Mouse (Mus musculus) liver, adult 2 months (tissue): Measurements from ENCODE around the gene Srm. TPM values are rescaled to one million over a fixed set of nuclear protein-coding genes. Genes with fewer than 3 reads are reported as not detected.

Source experiments
- DNase-seq: peaks from one replicate; pipeline ENCODE4 v3.0.0-alpha.2; 2011; ENCODE audit warnings: low read depth, low spot score; ENCODE audit errors: extremely low read depth
- H3K27ac ChIP-seq: fragments of 200-500 bp; replicated peaks from 2 replicates; pipeline ENCODE4 v1.5.1; 2012; ENCODE audit warnings: low read depth, mild to moderate bottlenecking, control low read depth, inconsistent platforms, low read length; ENCODE audit not compliant: insufficient read depth
- H3K27me3 ChIP-seq: fragments of 200-500 bp; 2 replicates; pipeline ENCODE4 v1.6.1; 2012; ENCODE audit warnings: mild to moderate bottlenecking, moderate library complexity, low read length, inconsistent platforms; ENCODE audit not compliant: control insufficient read depth, insufficient read depth
- H3K36me3 ChIP-seq: fragments of 200-500 bp; 2 replicates; pipeline ENCODE4 v1.6.1; 2012; ENCODE audit warnings: low read length, inconsistent platforms; ENCODE audit not compliant: control insufficient read depth, insufficient read depth
- H3K4me1 ChIP-seq: fragments of 200-500 bp; 2 replicates; pipeline ENCODE4 v1.6.1; 2011; ENCODE audit warnings: low read length; ENCODE audit not compliant: control insufficient read depth, insufficient read depth
- H3K4me3 ChIP-seq: fragments of 200-500 bp; 2 replicates; pipeline ENCODE4 v1.5.1; 2011; ENCODE audit warnings: low read depth, mild to moderate bottlenecking, control low read depth, low read length, moderate library complexity; ENCODE audit not compliant: insufficient read depth
- H3K79me2 ChIP-seq: fragments of 200-500 bp; 2 replicates; pipeline ENCODE4 v1.6.1; 2012; ENCODE audit warnings: inconsistent platforms, mild to moderate bottlenecking, low read length, moderate library complexity; ENCODE audit not compliant: control insufficient read depth, insufficient read depth
- H3K9ac ChIP-seq: fragments of 200-500 bp; 2 replicates; pipeline ENCODE4 v1.6.1; 2012; ENCODE audit warnings: low read depth, mild to moderate bottlenecking, control low read depth, inconsistent platforms, low read length
- CTCF ChIP-seq: fragments of 200-500 bp; IDR thresholded peaks from 2 replicates; pipeline ENCODE4 v1.5.1; 2011; ENCODE audit warnings: low read depth, low read length, control low read depth
- POLR2A ChIP-seq: fragments of 200-500 bp; IDR thresholded peaks from 2 replicates; pipeline ENCODE4 v1.6.1; 2011; ENCODE audit warnings: low read length, control low read depth; ENCODE audit not compliant: insufficient read depth; ENCODE audit errors: extremely low read depth
- WGBS: fragments of 180-500 bp; shearing (Covaris S2); methylation state at CpG from one replicate; pipeline ENCODE4 v1.1.7; 2018; 5-methylcytosine and 5-hydroxymethylcytosine counted together
- polyA plus RNA-seq: library from polyadenylated mRNA; depleted of rRNA; stranded (reverse); fragments of >200 nt; gene quantifications from 2 replicates; pipeline ENCODE4 v1.2.3, GENCODE M21; 2012
- total RNA-seq: library from RNA; depleted of rRNA; stranded (reverse); fragments of >200 nt; gene quantifications from 2 replicates; pipeline ENCODE4 v1.2.3, GENCODE M21; 2014

Gene Srm
- total and polyA plus RNA-seq, 2 experiments, result 11.1 to 39.5 TPM

GRCm38 (mm10) chr4:148593996-148594395 lies 2.7 kb downstream of the Srm start:
- no peak for DNase-seq
- Histone ChIP-seq H3K9ac (no peak overlapping the region), H3K4me3 (no peak overlapping the region), H3K4me1 (peaks cover 10% of the 10 kb centered on the region), H3K79me2 (peaks cover 9% of the 10 kb centered on the region; the same call in 1 of the 2 replicates), H3K27ac (no peak overlapping the region), H3K36me3 (peaks cover 21% of the 10 kb centered on the region; the same call in 1 of the 2 replicates), H3K27me3 (no peaks in the 10 kb centered on the region)
- TF ChIP-seq CTCF, result no peak
- no peak for TF ChIP-seq POLR2A
- 96% methylated on average over 11 of the region's 11 CpGs for WGBS

- TF ChIP-seq POLR2A (no peak), CTCF (no peak)
- H3K27ac ChIP-seq, result no peak overlapping the region
- H3K27me3 ChIP-seq, result no peaks in the 10 kb centered on the region
- peaks cover 9% of the 10 kb centered on the region; the same call in 1 of the 2 replicates for H3K79me2 ChIP-seq
- 90% methylated on average over 6 of the region's 6 CpGs for WGBS
- H3K4me3 ChIP-seq, result no peak overlapping the region
- peaks cover 15% of the 10 kb centered on the region for H3K4me1 ChIP-seq
- peaks cover 21% of the 10 kb centered on the region; the same call in 1 of the 2 replicates for H3K36me3 ChIP-seq
- no peak overlapping the region for H3K9ac ChIP-seq
- no peak for DNase-seq
Observed at GRCm38 (mm10) chr4:148595916-148596315, 4.6 kb downstream of the Srm start.

- H3K27ac ChIP-seq, result no peak overlapping the region
- peaks cover 21% of the 10 kb centered on the region; the same call in 1 of the 2 replicates for H3K36me3 ChIP-seq
- peaks cover 5% of the 10 kb centered on the region; the same call in 1 of the 2 replicates for H3K79me2 ChIP-seq
- no peaks in the 10 kb centered on the region for H3K27me3 ChIP-seq
- TF ChIP-seq POLR2A, result no peak
- no peak overlapping the region for H3K4me3 ChIP-seq
- DNase-seq, result no peak
- 96% methylated on average over 3 of the region's 3 CpGs for WGBS
- no peak overlapping the region for H3K9ac ChIP-seq
- H3K4me1 ChIP-seq, result peaks cover 18% of the 10 kb centered on the region
Observed at GRCm38 (mm10) chr4:148596731-148597130, 5.4 kb downstream of the Srm start.

GRCm38 (mm10) chr4:148598826-148599225 lies 7.5 kb downstream of the Srm start:
- no peaks in the 10 kb centered on the region for H3K27me3 ChIP-seq

GRCm38 (mm10) chr4:148600316-148600715 lies 9.0 kb downstream of the Srm start:
- Histone ChIP-seq H3K27me3 (no peaks in the 10 kb centered on the region), H3K79me2 (peaks cover 4% of the 10 kb centered on the region; the same call in 1 of the 2 replicates), H3K4me3 (no peak overlapping the region), H3K9ac (no peak overlapping the region), H3K36me3 (peaks cover 17% of the 10 kb centered on the region; the same call in 1 of the 2 replicates), H3K4me1 (peaks cover 20% of the 10 kb centered on the region), H3K27ac (peak overlapping the region; percentile 81)
- no peak for TF ChIP-seq POLR2A
- TF ChIP-seq CTCF, result no peak
- 58% methylated on average over 4 of the region's 4 CpGs for WGBS
- peak; percentile 59 for DNase-seq

More at GRCm38 (mm10) chr4:148598826-148599225, 7.5 kb downstream of the Srm start:
- H3K79me2 ChIP-seq, result no peaks in the 10 kb centered on the region; the same call in 1 of the 2 replicates
- H3K4me3 ChIP-seq, result no peak overlapping the region
- DNase-seq, result no peak
- H3K36me3 ChIP-seq, result peaks cover 21% of the 10 kb centered on the region; the same call in 1 of the 2 replicates
- H3K27ac ChIP-seq, result no peak overlapping the region
- H3K9ac ChIP-seq, result no peak overlapping the region
- WGBS, result 95% methylated on average over 12 of the region's 12 CpGs
- TF ChIP-seq POLR2A (no peak), CTCF (no peak)
- H3K4me1 ChIP-seq, result peaks cover 11% of the 10 kb centered on the region; the same call in 1 of the 2 replicates

- Histone ChIP-seq H3K27ac (peak overlapping the region; percentile 92), H3K4me3 (no peak overlapping the region; the same call in 1 of the 2 replicates), H3K9ac (peak overlapping the region; percentile 75), H3K36me3 (peaks cover 7% of the 10 kb centered on the region; the same call in 1 of the 2 replicates), H3K4me1 (peaks cover 20% of the 10 kb centered on the region), H3K79me2 (peaks cover 4% of the 10 kb centered on the region; the same call in 1 of the 2 replicates), H3K27me3 (no peaks in the 10 kb centered on the region)
- 25% methylated on average over 4 of the region's 4 CpGs for WGBS
- TF ChIP-seq CTCF, result no peak
- TF ChIP-seq POLR2A, result peak; percentile 62; the same call in 1 of the 2 replicates
- peak; percentile 83 for DNase-seq
Observed at GRCm38 (mm10) chr4:148601871-148602270, 10.6 kb downstream of the Srm start.
